Mouse (Mus musculus): ENCODE measurements at regions not wholly inside any gene's neighbourhood (a gene's known extent, or its start where the extent isn't known, plus 50 kb on each side); places are given as distances from the start of the nearest gene placed in this dataset.
A peak's percentile ranks its signal among the peaks of the same experiment; 100 is the strongest.

- 57% methylated on average over 6 of the region's 6 CpGs for WGBS
- no peaks in the 10 kb centered on the region for H3K4me1 ChIP-seq (ENCODE audit: insufficient read depth, low read depth, low read length)
- ATAC-seq, result no peak
- H3K27me3 ChIP-seq (replicated peaks; ENCODE audit: insufficient read depth, low read length), result no peaks in the 10 kb centered on the region
- no peak for TF ChIP-seq EP300 (IDR thresholded peaks at IDR 0.05)
- TF ChIP-seq CTCF (IDR thresholded peaks at IDR 0.05), result no peak
- peak; percentile 72 for DNase-seq (ENCODE audit: low spot score)
- H3K9me3 ChIP-seq (ENCODE audit: low read length), result no peaks in the 10 kb centered on the region
- no peak overlapping the region for H3K4me3 ChIP-seq (ENCODE audit: low read depth, low read length)
- H3K4me2 ChIP-seq (replicated peaks; ENCODE audit: low read depth, low read length), result no peak overlapping the region; the same call in 1 of the 2 replicates
- no peak overlapping the region for H3K9ac ChIP-seq (replicated peaks; ENCODE audit: low read depth)
- H3K27ac ChIP-seq (ENCODE audit: low read length), result no peak overlapping the region
- H3K36me3 ChIP-seq (ENCODE audit: insufficient read depth, low read length), result no peaks in the 10 kb centered on the region
These were observed 55.0 kb upstream of the Uqcrfs1 start for GRCm38 (mm10) chr13:30600194-30600593.

GRCm38 (mm10) chr13:30600625-30601407 lies 55.7 kb upstream of the Uqcrfs1 start:
- no peaks in the 10 kb centered on the region for H3K27me3 ChIP-seq (replicated peaks; ENCODE audit: insufficient read depth, low read length)
- WGBS, result 76% methylated on average over 4 of the region's 4 CpGs
- TF ChIP-seq EP300 (IDR thresholded peaks at IDR 0.05) (no peak), CTCF (IDR thresholded peaks at IDR 0.05) (no peak)
- no peak for ATAC-seq
- H3K4me2 ChIP-seq (replicated peaks; ENCODE audit: low read depth, low read length), result no peak overlapping the region
- no peaks in the 10 kb centered on the region for H3K9me3 ChIP-seq (ENCODE audit: low read length)
- no peaks in the 10 kb centered on the region for H3K36me3 ChIP-seq (ENCODE audit: insufficient read depth, low read length)
- H3K4me3 ChIP-seq (ENCODE audit: low read depth, low read length), result no peak overlapping the region
- H3K9ac ChIP-seq (replicated peaks; ENCODE audit: low read depth), result no peak overlapping the region
- no peak overlapping the region for H3K27ac ChIP-seq (ENCODE audit: low read length)
- no peak for DNase-seq (ENCODE audit: low spot score)
- H3K4me1 ChIP-seq (ENCODE audit: insufficient read depth, low read depth, low read length), result no peaks in the 10 kb centered on the region

GRCm38 (mm10) chr13:30603936-30604335 lies 55.9 kb upstream of the Dusp22 start:
- DNase-seq (ENCODE audit: low spot score), result peak; percentile 42
- H3K27me3 ChIP-seq (replicated peaks; ENCODE audit: insufficient read depth, low read length), result no peaks in the 10 kb centered on the region
- no peak overlapping the region for H3K9ac ChIP-seq (replicated peaks; ENCODE audit: low read depth)
- H3K4me2 ChIP-seq (replicated peaks; ENCODE audit: low read depth, low read length), result no peak overlapping the region
- 52% methylated on average over 9 of the region's 9 CpGs for WGBS
- H3K4me1 ChIP-seq (ENCODE audit: insufficient read depth, low read depth, low read length), result no peaks in the 10 kb centered on the region
- H3K9me3 ChIP-seq (ENCODE audit: low read length), result no peaks in the 10 kb centered on the region
- no peak overlapping the region for H3K4me3 ChIP-seq (ENCODE audit: low read depth, low read length)
- no peaks in the 10 kb centered on the region for H3K36me3 ChIP-seq (ENCODE audit: insufficient read depth, low read length)
- no peak for ATAC-seq
- TF ChIP-seq EP300 (IDR thresholded peaks at IDR 0.05), result no peak
- TF ChIP-seq CTCF (IDR thresholded peaks at IDR 0.05), result peak; percentile 38
- H3K27ac ChIP-seq (ENCODE audit: low read length), result no peak overlapping the region

- Histone ChIP-seq H3K9ac (replicated peaks; ENCODE audit: low read depth) (no peak overlapping the region), H3K27ac (ENCODE audit: low read length) (no peak overlapping the region), H3K27me3 (replicated peaks; ENCODE audit: insufficient read depth, low read length) (no peaks in the 10 kb centered on the region), H3K4me2 (replicated peaks; ENCODE audit: low read depth, low read length) (no peak overlapping the region), H3K36me3 (ENCODE audit: insufficient read depth, low read length) (no peaks in the 10 kb centered on the region), H3K4me1 (ENCODE audit: insufficient read depth, low read depth, low read length) (no peaks in the 10 kb centered on the region), H3K9me3 (ENCODE audit: low read length) (no peaks in the 10 kb centered on the region), H3K4me3 (ENCODE audit: low read depth, low read length) (no peak overlapping the region)
- no peak for DNase-seq (ENCODE audit: low spot score)
- 62% methylated on average over 2 of the region's 2 CpGs for WGBS
- ATAC-seq, result no peak
- TF ChIP-seq CTCF (IDR thresholded peaks at IDR 0.05) (no peak), EP300 (IDR thresholded peaks at IDR 0.05) (no peak)
These were observed 52.5 kb upstream of the Dusp22 start for GRCm38 (mm10) chr13:30607343-30607742.

GRCm38 (mm10) chr13:30607881-30608280 lies 51.9 kb upstream of the Dusp22 start:
- DNase-seq (ENCODE audit: low spot score) (no peak), ATAC-seq (no peak)
- WGBS, result 79% methylated on average over 6 of the region's 6 CpGs
- no peaks in the 10 kb centered on the region for H3K4me1 ChIP-seq (ENCODE audit: insufficient read depth, low read depth, low read length)
- H3K4me3 ChIP-seq (ENCODE audit: low read depth, low read length), result no peak overlapping the region
- H3K9me3 ChIP-seq (ENCODE audit: low read length), result no peaks in the 10 kb centered on the region
- no peak overlapping the region for H3K27ac ChIP-seq (ENCODE audit: low read length)
- H3K9ac ChIP-seq (replicated peaks; ENCODE audit: low read depth), result no peak overlapping the region
- H3K27me3 ChIP-seq (replicated peaks; ENCODE audit: insufficient read depth, low read length), result no peaks in the 10 kb centered on the region
- H3K36me3 ChIP-seq (ENCODE audit: insufficient read depth, low read length), result no peaks in the 10 kb centered on the region
- TF ChIP-seq CTCF (IDR thresholded peaks at IDR 0.05) (no peak), EP300 (IDR thresholded peaks at IDR 0.05) (no peak)
- no peak overlapping the region for H3K4me2 ChIP-seq (replicated peaks; ENCODE audit: low read depth, low read length)

GRCm38 (mm10) chr13:30609784-30610183 lies 50.0 kb upstream of the Dusp22 start:
- no peaks in the 10 kb centered on the region for H3K4me1 ChIP-seq (ENCODE audit: insufficient read depth, low read depth, low read length)
- H3K9me3 ChIP-seq (ENCODE audit: low read length), result no peaks in the 10 kb centered on the region
- no peak overlapping the region for H3K9ac ChIP-seq (replicated peaks; ENCODE audit: low read depth)
- H3K36me3 ChIP-seq (ENCODE audit: insufficient read depth, low read length), result no peaks in the 10 kb centered on the region
- whole genome bisulfite sequencing, result 79% methylated on average over 3 of the region's 3 CpGs
- ATAC-seq, result no peak
- H3K27ac ChIP-seq (ENCODE audit: low read length), result no peak overlapping the region
- TF ChIP-seq EP300 (IDR thresholded peaks at IDR 0.05) (no peak), CTCF (IDR thresholded peaks at IDR 0.05) (no peak)
- DNase-seq (ENCODE audit: low spot score), result no peak
- H3K27me3 ChIP-seq (replicated peaks; ENCODE audit: insufficient read depth, low read length), result no peaks in the 10 kb centered on the region
- no peak overlapping the region for H3K4me3 ChIP-seq (ENCODE audit: low read depth, low read length)
- H3K4me2 ChIP-seq (replicated peaks; ENCODE audit: low read depth, low read length), result no peak overlapping the region

All from lung, postnatal 0 days (tissue).